Mouse (Mus musculus) CH12.LX (cell line): ENCODE data around the gene Zim1. TPM values are rescaled to one million over a fixed set of nuclear protein-coding genes. Genes with fewer than 3 reads are reported as not detected.

Experiments used
- DNase-seq: peaks from one replicate; pipeline ENCODE4 v3.0.0-alpha.2; 2013; ENCODE audit errors: extremely low read depth
- H3K27ac ChIP-seq: 2 replicates; pipeline ENCODE4 v1.5.1; 2012; ENCODE audit warnings: low read depth, mild to moderate bottlenecking, control low read depth, moderate library complexity; ENCODE audit not compliant: insufficient read depth
- H3K27me3 ChIP-seq: replicated peaks from 2 replicates; pipeline ENCODE3; 2012; ENCODE audit warnings: inconsistent platforms
- H3K36me3 ChIP-seq, 2 experiments: replicated peaks in 1 of 2; 2 replicates each; pipeline versions ENCODE3 to v1.6.1; 2012; ENCODE audit warnings: inconsistent platforms in 1 of 2, low read length in 1 of 2, mild to moderate bottlenecking in 1 of 2, mixed read lengths in 1 of 2, moderate library complexity in 1 of 2; ENCODE audit not compliant: control insufficient read depth in 1 of 2, insufficient read depth in 1 of 2
- H3K4me1 ChIP-seq, 2 experiments: 2 replicates each; pipeline ENCODE4 v1.6.1; 2012; ENCODE audit warnings: inconsistent platforms in 1 of 2, moderate library complexity in 1 of 2; ENCODE audit not compliant: insufficient read depth in 2 of 2, control insufficient read depth in 1 of 2
- H3K4me2 ChIP-seq: 2 replicates; pipeline ENCODE4 v1.6.1; 2012; ENCODE audit warnings: low read depth, mild to moderate bottlenecking, control low read depth; ENCODE audit not compliant: poor library complexity, insufficient read depth, severe bottlenecking
- H3K4me3 ChIP-seq, 3 experiments: fragments of 150-350 bp in 1 of 3; sonication (generic) in 1 of 3; replicated peaks in 1 of 3; 2 replicates each; pipeline versions ENCODE3 to v1.5.1; 2011 to 2012; ENCODE audit warnings: low read depth in 2 of 3, low read length in 2 of 3, mild to moderate bottlenecking in 2 of 3, moderate library complexity in 2 of 3, control low read depth in 1 of 3, improper control_type of control experiment in 1 of 3, inconsistent platforms in 1 of 3, mixed read lengths in 1 of 3; ENCODE audit not compliant: poor library complexity in 1 of 3
- H3K79me2 ChIP-seq: replicated peaks from 2 replicates; pipeline ENCODE4 v1.6.1; 2012; ENCODE audit warnings: mild to moderate bottlenecking, moderate library complexity; ENCODE audit not compliant: control insufficient read depth, poor library complexity, insufficient read depth, severe bottlenecking; ENCODE audit errors: extremely low read depth
- H3K9ac ChIP-seq: 2 replicates; pipeline ENCODE4 v1.6.1; 2012; ENCODE audit warnings: low read depth, mild to moderate bottlenecking, control low read depth, moderate library complexity; ENCODE audit not compliant: insufficient read depth
- H3K9me3 ChIP-seq: replicated peaks from 2 replicates; pipeline ENCODE3; 2012; ENCODE audit warnings: low read length, inconsistent platforms, mixed read lengths
- BHLHE40 ChIP-seq: IDR thresholded peaks from 2 replicates; pipeline ENCODE4 v1.6.1; 2011; ENCODE audit warnings: mild to moderate bottlenecking, low read depth, low read length, improper control_type of control experiment
- CHD2 ChIP-seq: IDR thresholded peaks from 2 replicates; pipeline ENCODE4 v1.6.1; 2011; ENCODE audit warnings: low read length, improper control_type of control experiment
- CTCF ChIP-seq, 2 experiments: IDR thresholded peaks in 1 of 2; conservative IDR thresholded peaks in 1 of 2; 2 replicates each; pipeline ENCODE4 v1.5.1; 2011 to 2012; ENCODE audit warnings: low read depth in 2 of 2, low read length in 2 of 2, improper control_type of control experiment in 1 of 2, inconsistent platforms in 1 of 2, mild to moderate bottlenecking in 1 of 2, moderate library complexity in 1 of 2
- E2F4 ChIP-seq: IDR thresholded peaks from 2 replicates; pipeline ENCODE4 v1.6.1; 2011; ENCODE audit warnings: low read depth, low read length, improper control_type of control experiment; ENCODE audit not compliant: insufficient replicate concordance
- EP300 ChIP-seq: IDR thresholded peaks from 2 replicates; pipeline ENCODE4 v1.6.1; 2011; ENCODE audit warnings: low read length, improper control_type of control experiment
- ETS1 ChIP-seq: conservative IDR thresholded peaks from 2 replicates; pipeline ENCODE4 v1.6.1; 2012; ENCODE audit warnings: low read depth, mild to moderate bottlenecking, inconsistent platforms, low read length, improper control_type of control experiment, moderate library complexity
- HCFC1 ChIP-seq: IDR thresholded peaks from 2 replicates; pipeline ENCODE4 v1.6.1; 2012; ENCODE audit warnings: low read depth, mild to moderate bottlenecking, inconsistent platforms, low read length, improper control_type of control experiment
- IRF4 ChIP-seq: IDR thresholded peaks from 2 replicates; pipeline ENCODE4 v1.6.1; 2014; ENCODE audit warnings: low read depth, mild to moderate bottlenecking, inconsistent platforms, low read length, improper control_type of control experiment
- JUN ChIP-seq: IDR thresholded peaks from 2 replicates; pipeline ENCODE4 v1.6.1; 2011; ENCODE audit warnings: low read depth, mild to moderate bottlenecking, low read length, improper control_type of control experiment, moderate library complexity; ENCODE audit not compliant: insufficient read depth
- KAT2A ChIP-seq: IDR thresholded peaks from 2 replicates; pipeline ENCODE4 v1.6.1; 2012; ENCODE audit warnings: low read length, improper control_type of control experiment, inconsistent platforms; ENCODE audit not compliant: insufficient replicate concordance
- MAFK ChIP-seq: IDR thresholded peaks from 2 replicates; pipeline ENCODE4 v1.6.1; 2011; ENCODE audit warnings: low read length, improper control_type of control experiment; ENCODE audit not compliant: insufficient replicate concordance
- MAX ChIP-seq: IDR thresholded peaks from 2 replicates; pipeline ENCODE4 v1.6.1; 2011; ENCODE audit warnings: low read length, improper control_type of control experiment
- MAZ ChIP-seq: IDR thresholded peaks from 2 replicates; pipeline ENCODE4 v1.6.1; 2012; ENCODE audit warnings: low read depth, mild to moderate bottlenecking, inconsistent platforms, low read length, improper control_type of control experiment, moderate library complexity
- MEF2A ChIP-seq: IDR thresholded peaks from 2 replicates; pipeline ENCODE4 v1.6.1; 2014; ENCODE audit warnings: low read depth, mild to moderate bottlenecking, inconsistent platforms, low read length, improper control_type of control experiment, borderline replicate concordance
- MYC ChIP-seq: IDR thresholded peaks from 2 replicates; pipeline ENCODE4 v1.6.1; 2011; ENCODE audit warnings: low read depth, mild to moderate bottlenecking, improper control_type of control experiment, low read length
- NELFE ChIP-seq: IDR thresholded peaks from 2 replicates; pipeline ENCODE4 v1.6.1; 2011; ENCODE audit warnings: low read depth, low read length, improper control_type of control experiment
- NRF1 ChIP-seq: IDR thresholded peaks from 2 replicates; pipeline ENCODE4 v1.6.1; 2014; ENCODE audit warnings: low read depth, mild to moderate bottlenecking, inconsistent platforms, low read length, improper control_type of control experiment, moderate library complexity
- PAX5 ChIP-seq: IDR thresholded peaks from 2 replicates; pipeline ENCODE4 v1.6.1; 2012; ENCODE audit warnings: low read length, inconsistent platforms, mixed read lengths
- POLR2AphosphoS2 ChIP-seq: IDR thresholded peaks from 2 replicates; pipeline ENCODE4 v1.6.1; 2011; ENCODE audit warnings: low read depth, low read length, improper control_type of control experiment
- RAD21 ChIP-seq: IDR thresholded peaks from 2 replicates; pipeline ENCODE4 v1.6.1; 2011; ENCODE audit warnings: low read depth, mild to moderate bottlenecking, low read length, improper control_type of control experiment, moderate library complexity
- RCOR1 ChIP-seq: conservative IDR thresholded peaks from 2 replicates; pipeline ENCODE4 v1.6.1; 2012; ENCODE audit warnings: low read depth, mild to moderate bottlenecking, inconsistent platforms, low read length, improper control_type of control experiment
- SMC3 ChIP-seq: IDR thresholded peaks from 2 replicates; pipeline ENCODE4 v1.6.1; 2011; ENCODE audit warnings: low read depth, low read length, improper control_type of control experiment
- TBP ChIP-seq: conservative IDR thresholded peaks from 2 replicates; pipeline ENCODE4 v1.6.1; 2011; ENCODE audit warnings: low read depth, low read length, improper control_type of control experiment
- USF1 ChIP-seq: IDR thresholded peaks from 2 replicates; pipeline ENCODE4 v1.6.1; 2014; ENCODE audit warnings: low read depth, mild to moderate bottlenecking, inconsistent platforms, low read length, improper control_type of control experiment
- USF2 ChIP-seq: conservative IDR thresholded peaks from 2 replicates; pipeline ENCODE4 v1.6.1; 2011; ENCODE audit warnings: low read depth, low read length, improper control_type of control experiment
- ZC3H11A ChIP-seq: IDR thresholded peaks from 2 replicates; pipeline ENCODE4 v1.6.1; 2012; ENCODE audit warnings: low read depth, mild to moderate bottlenecking, inconsistent platforms, low read length, improper control_type of control experiment
- ZKSCAN1 ChIP-seq: IDR thresholded peaks from 2 replicates; pipeline ENCODE4 v1.6.1; 2012; ENCODE audit warnings: low read depth, inconsistent platforms, low read length, improper control_type of control experiment, borderline replicate concordance
- dilution Hi-C: fragments of 300-500 bp; cut with MboI; formaldehyde crosslinking; loops from 2 replicates; pipeline ENCODE4 v1.14.3; 2020; ENCODE audit warnings: low sequenced_read_pairs; ENCODE audit not compliant: extremely low pct_unique_long_range_greater_than_20kb, extremely low pct_ligation_motif_present
- in situ Hi-C: fragments of 300-500 bp; cut with MboI; formaldehyde crosslinking; loops from 3 replicates; pipeline ENCODE4 v1.14.3; 2019; ENCODE audit warnings: low sequenced_read_pairs, low pct_ligation_motif_present, low pct_unique_long_range_greater_than_20kb, mixed read lengths
- polyA plus RNA-seq: library from polyadenylated mRNA; unstranded; fragments of >175 nt; gene quantifications from 2 replicates; pipeline ENCODE4 v1.2.1, GENCODE M21; 2012; ENCODE audit warnings: low read depth; ENCODE audit not compliant: insufficient read length
- total RNA-seq, 2 experiments: library from RNA; depleted of rRNA; stranded (reverse); fragments of 300-350 nt in 1 of 2; fragments of >200 nt in 1 of 2; gene quantifications; 2 replicates each; pipeline ENCODE4 v1.2.3; 2012 to 2014

The Zim1 gene
- total and polyA plus RNA-seq, 3 experiments: not detected

DNA sequence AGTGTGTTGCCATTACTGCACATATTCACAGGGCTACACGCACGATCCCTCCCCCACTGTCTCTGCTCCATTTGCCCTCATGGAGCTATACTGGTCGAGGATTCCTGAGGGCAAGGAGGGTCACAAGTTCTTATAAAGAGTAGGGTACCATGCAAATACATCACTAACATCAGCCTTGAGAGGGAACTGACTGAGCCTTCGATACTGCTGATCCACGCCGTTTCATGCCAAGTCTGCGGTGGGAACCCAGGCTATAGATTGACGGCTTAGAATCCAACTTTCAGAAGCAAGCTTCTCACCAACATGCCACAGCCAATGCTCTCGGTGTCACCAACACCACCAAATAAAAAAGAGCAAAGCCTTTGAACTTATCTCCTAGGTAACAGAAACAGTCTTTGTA lies 45.7 kb downstream of the Zim1 start:
- no peaks in the 10 kb centered on the region for H3K27me3 ChIP-seq
- H3K4me2 ChIP-seq: no peak overlapping the region
- no peaks in the 10 kb centered on the region for H3K4me1 ChIP-seq
- DNase-seq: no peak
- H3K36me3 ChIP-seq: no peaks in the 10 kb centered on the region
- in situ Hi-C loops (loop anchor here (25.0 kb wide), 2 partner anchors 262 to 288 kb away; partner anchors contain the start of gene Zfp78), dilution Hi-C loops (no loop called here)
- H3K79me2 ChIP-seq: no peaks in the 10 kb centered on the region
- H3K27ac ChIP-seq: no peak overlapping the region
- no peak overlapping the region for H3K9ac ChIP-seq
- TF ChIP-seq MYC: no peak
- no peak for TF ChIP-seq JUN
- TF ChIP-seq POLR2AphosphoS2: no peak
- no peak for TF ChIP-seq MEF2A
- TF ChIP-seq PAX5: no peak
- TF ChIP-seq BHLHE40: no peak
- no peak for TF ChIP-seq KAT2A
- no peak for TF ChIP-seq CTCF (conservative IDR thresholded peaks at IDR 0.05 in 1 of 2, IDR thresholded peaks at IDR 0.05 in 1 of 2; ENCODE audit: low read depth in 2 of 2, low read length in 2 of 2)
- no peak for TF ChIP-seq MAFK
- no peak for TF ChIP-seq RCOR1
- TF ChIP-seq ZKSCAN1: no peak
- TF ChIP-seq ZC3H11A: no peak
- no peak for TF ChIP-seq USF2
- TF ChIP-seq NRF1: no peak
- no peak for TF ChIP-seq E2F4
- TF ChIP-seq ETS1: no peak
- no peak overlapping the region for H3K4me3 ChIP-seq
- peaks cover 88% of the 10 kb centered on the region for H3K9me3 ChIP-seq

DNA sequence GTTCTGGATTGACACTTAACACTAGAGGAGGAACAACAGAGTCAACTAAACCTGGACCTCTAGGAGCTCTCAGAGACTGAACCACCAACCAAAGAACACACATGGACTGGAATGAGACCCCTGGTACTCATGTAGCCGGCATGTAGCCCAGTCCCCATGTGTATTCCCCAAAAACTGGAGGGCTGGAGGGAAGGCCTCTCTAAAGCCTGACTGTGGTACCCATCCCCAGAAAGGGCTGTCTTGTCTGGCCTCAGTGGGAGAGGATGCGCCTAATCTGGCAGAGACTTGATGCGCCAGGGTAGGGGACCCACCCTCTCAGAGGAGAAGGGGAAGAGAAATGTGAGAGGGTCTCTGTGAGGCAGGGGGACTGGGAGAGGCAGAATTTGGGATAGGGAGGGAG lies 50.4 kb downstream of the Zim1 start:
- Histone ChIP-seq H3K79me2 (no peaks in the 10 kb centered on the region), H3K27ac (no peak overlapping the region), H3K9ac (no peak overlapping the region), H3K4me3 (no peak overlapping the region), H3K4me2 (no peak overlapping the region), H3K36me3 (no peaks in the 10 kb centered on the region), H3K4me1 (no peaks in the 10 kb centered on the region), H3K27me3 (no peaks in the 10 kb centered on the region), H3K9me3 (peaks cover 65% of the 10 kb centered on the region)
- TF ChIP-seq RAD21: no peak
- TF ChIP-seq ETS1: no peak
- no peak for TF ChIP-seq POLR2AphosphoS2
- TF ChIP-seq BHLHE40: no peak
- TF ChIP-seq CHD2: no peak
- TF ChIP-seq MEF2A: no peak
- TF ChIP-seq EP300: no peak
- no peak for TF ChIP-seq RCOR1
- TF ChIP-seq HCFC1: no peak
- no peak for TF ChIP-seq NELFE
- no peak for TF ChIP-seq MAZ
- no peak for TF ChIP-seq MAFK
- TF ChIP-seq USF2: no peak
- TF ChIP-seq MAX: no peak
- no peak for TF ChIP-seq SMC3
- TF ChIP-seq USF1: no peak
- TF ChIP-seq TBP: no peak
- TF ChIP-seq IRF4: no peak
- DNase-seq: no peak
- in situ Hi-C loops: no loop called here
- dilution Hi-C loops: no loop called here
